Mouse (Mus musculus): Measurements from ENCODE around the gene Carmil1.

- TF ChIP-seq CTCF (IDR thresholded peaks at IDR 0.05; ENCODE audit: extremely low read depth, insufficient read length, insufficient replicate concordance, low read depth, low read length), result no peak
- TF ChIP-seq POLR2A (IDR thresholded peaks at IDR 0.05; ENCODE audit: low read depth, low read length), result no peak
Measured at GRCm38 (mm10) chr13:24147006-24147405, 133.6 kb downstream of the Carmil1 start.
